Mouse (Mus musculus) activated CD4-positive, CD25-positive, alpha-beta regulatory T cell, adult 4 months (primary cell): ENCODE measurements around the gene Man2a2. TPM values are rescaled to one million over a fixed set of nuclear protein-coding genes. Genes with fewer than 3 reads are reported as not detected.

Source experiments
- ATAC-seq: one replicate; pipeline ENCODE4 v1.8.0; 2017
- polyA plus RNA-seq, 2 experiments: library from polyadenylated mRNA; unstranded; fragments of 100-300 nt; shearing (Covaris generic); gene quantifications; one replicate each; pipeline ENCODE4 v1.2.1; 2017

Man2a2 gene
- polyA plus RNA-seq, result 10 to 100 TPM; 15.8 to 21.8 TPM

GRCm38 (mm10) chr7:80371041-80371751 is at the start of gene Man2a2:
Gene Man2a2 (minus strand): TSS chr7:80371375.
- peak; percentile 34 for ATAC-seq

- no peak for ATAC-seq
Measured at GRCm38 (mm10) chr7:80420586-80420985, 49.4 kb upstream of the Man2a2 start.

- ATAC-seq, result no peak
Measured at GRCm38 (mm10) chr7:80419278-80419677, 48.1 kb upstream of the Man2a2 start.

- ATAC-seq, result no peak
Measured at GRCm38 (mm10) chr7:80418036-80418435, 46.9 kb upstream of the Man2a2 start.

GRCm38 (mm10) chr7:80417601-80418000 is 46.4 kb upstream of the Man2a2 start:
- no peak for ATAC-seq

GRCm38 (mm10) chr7:80416969-80417368 is 45.8 kb upstream of the Man2a2 start:
- ATAC-seq, result peak; percentile 79

- ATAC-seq, result no peak
Measured at GRCm38 (mm10) chr7:80414303-80414855, 43.2 kb upstream of the Man2a2 start.

GRCm38 (mm10) chr7:80413512-80414302 is 42.5 kb upstream of the Man2a2 start:
- ATAC-seq, result no peak

GRCm38 (mm10) chr7:80412781-80413180 is 41.6 kb upstream of the Man2a2 start:
- no peak for ATAC-seq

- no peak for ATAC-seq
Measured at GRCm38 (mm10) chr7:80412279-80412678, 41.1 kb upstream of the Man2a2 start.

- no peak for ATAC-seq
Measured at GRCm38 (mm10) chr7:80410380-80410779, 39.2 kb upstream of the Man2a2 start.

- ATAC-seq, result no peak
Measured at GRCm38 (mm10) chr7:80407712-80408111, 36.5 kb upstream of the Man2a2 start.

- no peak for ATAC-seq
Measured at GRCm38 (mm10) chr7:80406186-80406585, 35.0 kb upstream of the Man2a2 start.

GRCm38 (mm10) chr7:80405188-80405695 is 34.1 kb upstream of the Man2a2 start, which contains the start of gene Furin:
Gene Furin (minus strand): TSS chr7:80405436.
- no peak for ATAC-seq

- peak; percentile 64 for ATAC-seq
Measured at GRCm38 (mm10) chr7:80404101-80404894, 33.1 kb upstream of the Man2a2 start.

- ATAC-seq, result no peak
Measured at GRCm38 (mm10) chr7:80403551-80403950, 32.4 kb upstream of the Man2a2 start.

- ATAC-seq, result peak; percentile 28
Measured at GRCm38 (mm10) chr7:80402651-80403321, 31.6 kb upstream of the Man2a2 start.

- ATAC-seq, result peak; percentile 20
Measured at GRCm38 (mm10) chr7:80401860-80402641, 30.9 kb upstream of the Man2a2 start.

GRCm38 (mm10) chr7:80401041-80401859 is 30.1 kb upstream of the Man2a2 start:
- no peak for ATAC-seq

- no peak for ATAC-seq
Measured at GRCm38 (mm10) chr7:80400571-80400970, 29.4 kb upstream of the Man2a2 start.
